Mouse (Mus musculus): ENCODE measurements around the gene Ccdc85c. TPM values are rescaled to one million over a fixed set of nuclear protein-coding genes. Genes with fewer than 3 reads are reported as not detected.

Ccdc85c gene
- total RNA-seq, 2 experiments from 2014 or later, result 0.38 TPM; not detected in 1

DNA sequence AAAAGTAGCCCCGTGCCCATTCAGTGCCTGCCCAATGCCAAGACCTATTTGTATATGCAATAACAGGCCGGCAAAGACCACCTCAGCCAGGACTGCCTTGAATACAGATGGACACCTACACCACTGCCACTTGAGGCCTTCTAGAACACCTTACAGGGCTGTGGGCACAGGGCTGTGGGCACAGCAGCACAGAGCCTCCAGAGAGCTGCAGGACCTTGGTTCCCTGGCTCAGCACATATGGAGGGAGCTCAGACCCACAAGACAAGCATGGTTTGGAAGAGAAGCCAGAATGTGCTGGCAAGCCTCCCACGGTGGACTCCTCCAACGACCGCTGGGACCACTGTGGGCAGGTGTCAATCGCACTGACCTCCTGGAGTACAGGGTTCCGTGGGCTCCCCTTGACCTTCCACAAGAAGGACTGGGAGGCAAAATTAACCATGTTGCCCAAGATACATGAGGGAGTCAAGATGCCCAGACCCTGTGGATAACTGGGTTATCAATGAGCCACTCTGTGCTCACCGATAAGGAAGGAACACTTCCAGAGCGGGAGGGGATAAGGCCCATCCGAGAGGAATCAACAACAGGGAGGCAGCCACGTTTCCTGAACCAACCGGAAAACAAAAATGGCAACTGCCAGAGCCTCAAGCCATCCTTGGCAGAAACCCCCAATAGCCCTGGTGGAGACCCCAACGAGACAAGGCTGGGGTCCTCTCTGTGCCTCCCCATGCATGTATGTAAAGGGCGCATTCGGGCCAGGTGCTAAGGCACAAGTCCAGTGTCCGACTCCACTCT lies 3.7 kb downstream of the Ccdc85c start:
- ATAC-seq (replicated peaks; ENCODE audit: low FRiP score, poor library complexity, severe bottlenecking), result no peak

DNA sequence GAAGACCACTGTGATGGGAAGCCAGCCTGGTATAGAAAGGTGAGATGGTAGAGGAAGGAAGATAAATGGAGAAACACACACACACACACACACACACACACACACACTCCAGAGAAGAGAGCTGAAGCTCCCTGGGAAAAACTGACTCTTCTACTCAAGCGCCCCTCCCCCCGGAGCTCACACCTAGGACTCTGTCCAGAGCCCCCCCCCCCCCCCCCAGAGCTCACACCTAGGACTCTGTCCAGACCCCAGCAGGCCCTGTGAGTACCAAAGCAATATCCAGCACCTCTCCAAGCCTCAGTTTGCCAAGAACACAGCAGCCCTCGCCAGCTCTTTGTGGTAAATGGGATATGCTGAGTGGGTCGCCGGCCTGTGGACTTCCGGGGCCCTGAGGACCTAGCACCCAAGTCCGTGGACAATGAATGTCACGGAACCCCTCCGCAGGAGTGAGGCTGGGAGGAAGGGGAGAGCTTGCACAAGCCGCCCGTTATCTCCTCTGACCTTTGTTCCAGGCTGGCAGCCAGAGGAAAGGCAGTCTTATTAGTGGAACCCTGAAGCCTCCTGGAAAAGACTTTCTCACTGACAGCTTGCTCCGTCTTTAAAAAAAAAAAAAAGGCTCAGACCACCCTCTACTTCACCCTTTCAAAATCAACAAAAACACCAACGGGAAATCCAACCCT lies 4.8 kb downstream of the Ccdc85c start:
- ATAC-seq (replicated peaks; ENCODE audit: low FRiP score, poor library complexity, severe bottlenecking), result no peak

GRCm38 (mm10) chr12:108269699-108270098 lies 5.5 kb downstream of the Ccdc85c start:
- ATAC-seq (replicated peaks; ENCODE audit: low FRiP score, poor library complexity, severe bottlenecking), result no peak

GRCm38 (mm10) chr12:108268970-108269369 lies 6.3 kb downstream of the Ccdc85c start:
- no peak for ATAC-seq (replicated peaks; ENCODE audit: low FRiP score, poor library complexity, severe bottlenecking)

DNA sequence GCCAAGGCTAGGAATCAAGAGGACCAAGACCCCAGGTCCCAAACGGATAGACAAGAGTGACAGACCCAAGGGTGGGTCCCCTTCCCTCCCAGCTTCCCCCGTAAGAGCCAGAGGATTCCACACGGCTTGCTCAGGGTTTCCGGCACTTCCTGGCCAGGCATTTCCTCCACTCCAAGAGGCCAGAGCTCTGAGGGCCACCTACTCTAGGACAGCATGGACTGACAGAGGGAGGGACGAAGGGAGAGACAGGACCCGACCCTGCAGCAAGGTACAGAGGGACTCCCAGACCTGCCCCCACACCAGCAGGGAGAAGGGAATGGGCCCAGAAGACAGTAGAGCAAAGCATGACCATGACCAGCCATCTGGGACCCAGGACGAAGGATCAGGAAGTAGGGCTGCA lies 7.6 kb downstream of the Ccdc85c start:
- no peak for ATAC-seq (replicated peaks; ENCODE audit: low FRiP score, poor library complexity, severe bottlenecking)

DNA sequence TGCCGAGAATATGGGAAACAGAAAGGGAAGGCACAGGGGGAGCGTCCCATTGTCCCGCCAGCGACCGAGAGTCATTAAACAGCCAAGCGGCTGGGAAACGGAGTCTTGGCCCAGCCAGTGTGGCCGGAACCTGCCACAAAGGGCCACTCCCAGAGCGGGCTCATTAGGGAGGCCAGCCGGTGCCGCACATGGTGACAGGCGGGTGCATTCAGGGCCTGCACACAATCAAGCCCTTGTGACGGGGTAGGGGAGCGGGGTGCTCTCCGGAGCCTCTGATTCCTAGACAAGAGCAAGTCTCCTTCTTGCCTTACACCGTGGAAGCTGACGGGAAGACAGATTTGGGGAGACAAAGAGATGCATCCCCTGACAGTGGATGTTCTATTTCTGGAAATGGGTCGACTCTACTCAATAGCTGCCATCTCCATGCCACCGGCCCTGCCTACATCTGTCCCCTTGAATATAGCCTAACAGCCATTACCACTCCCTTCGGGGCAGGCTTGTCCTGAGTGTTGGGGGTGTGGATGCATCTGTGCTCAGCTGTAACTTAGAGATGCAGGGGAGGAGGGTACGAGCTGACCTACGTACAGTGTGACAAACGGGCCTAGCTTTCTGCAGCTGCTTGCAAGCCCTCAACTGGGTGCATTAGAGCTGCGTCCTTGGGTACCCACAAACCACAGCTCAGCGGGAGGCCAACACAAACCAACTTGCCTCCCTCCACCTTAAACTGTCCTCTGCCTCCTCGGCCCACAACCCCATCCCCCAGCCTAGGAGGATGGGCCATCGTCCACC lies 9.2 kb downstream of the Ccdc85c start:
- no peak for ATAC-seq (replicated peaks; ENCODE audit: low FRiP score, poor library complexity, severe bottlenecking)

- no peak for ATAC-seq (replicated peaks; ENCODE audit: low FRiP score, poor library complexity, severe bottlenecking)
Measured at GRCm38 (mm10) chr12:108264918-108265317, 10.3 kb downstream of the Ccdc85c start.

DNA sequence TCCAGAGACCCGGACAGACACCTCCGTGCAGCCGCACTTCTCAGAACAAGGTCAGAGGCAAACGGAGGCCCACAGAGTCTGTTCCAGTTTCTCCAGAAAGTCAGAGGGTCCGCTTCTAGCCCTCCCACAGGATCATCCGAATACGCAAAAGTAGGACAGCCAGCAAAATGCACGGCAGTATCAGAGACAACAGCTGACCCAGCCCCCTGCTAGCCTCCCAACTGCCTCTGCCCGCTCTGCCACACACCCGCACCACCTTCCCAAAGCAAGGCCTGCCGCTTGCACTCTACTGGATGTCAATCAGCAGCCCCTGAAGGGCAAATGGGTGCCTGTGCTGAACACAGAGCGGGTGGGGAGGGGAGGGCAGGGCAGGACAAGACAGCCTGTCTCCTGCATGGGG lies 14.3 kb downstream of the Ccdc85c start:
- no peak for ATAC-seq (replicated peaks; ENCODE audit: low FRiP score, poor library complexity, severe bottlenecking)

- ATAC-seq (replicated peaks; ENCODE audit: low FRiP score, poor library complexity, severe bottlenecking), result no peak
Measured at GRCm38 (mm10) chr12:108259322-108260049, 15.7 kb downstream of the Ccdc85c start.

DNA sequence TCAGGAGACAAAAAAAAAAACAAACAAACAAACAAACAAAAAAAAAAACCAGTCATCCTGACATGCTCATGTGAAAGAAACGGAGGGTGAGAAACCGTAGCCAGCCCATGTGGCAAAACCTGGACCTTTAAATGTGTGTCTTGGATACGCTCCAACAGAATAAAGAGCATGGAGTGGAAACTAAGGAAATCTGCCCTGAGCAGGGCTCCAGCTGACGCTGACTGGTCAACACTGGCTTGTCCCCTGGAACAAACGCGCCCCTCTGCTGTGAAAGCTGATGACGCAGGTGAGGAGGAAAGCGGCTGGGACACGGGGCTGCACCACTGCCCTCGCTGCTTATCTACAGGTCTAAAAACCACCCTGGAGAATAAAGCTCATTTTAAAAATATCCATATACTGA lies 18.5 kb downstream of the Ccdc85c start:
- no peak for ATAC-seq (replicated peaks; ENCODE audit: low FRiP score, poor library complexity, severe bottlenecking)

DNA sequence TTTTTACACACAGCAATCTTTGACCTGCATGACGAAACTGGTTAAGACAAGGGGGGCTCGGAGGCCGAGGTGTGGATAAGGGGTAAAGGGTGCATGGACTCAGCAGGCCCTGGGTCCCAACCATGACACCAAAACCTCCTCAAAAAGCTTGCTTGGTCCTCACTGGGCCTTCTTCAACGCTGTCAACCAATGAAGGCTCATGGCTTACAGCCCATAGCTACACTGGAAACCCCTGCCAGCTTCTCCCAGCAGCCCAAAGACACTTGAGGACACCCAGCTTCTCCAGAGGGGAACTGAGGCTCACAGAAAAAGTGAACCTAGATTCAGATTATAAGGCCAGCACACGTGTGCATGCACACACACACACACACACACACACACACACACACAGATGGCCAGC lies 19.3 kb downstream of the Ccdc85c start:
- no peak for ATAC-seq (replicated peaks; ENCODE audit: low FRiP score, poor library complexity, severe bottlenecking)

DNA sequence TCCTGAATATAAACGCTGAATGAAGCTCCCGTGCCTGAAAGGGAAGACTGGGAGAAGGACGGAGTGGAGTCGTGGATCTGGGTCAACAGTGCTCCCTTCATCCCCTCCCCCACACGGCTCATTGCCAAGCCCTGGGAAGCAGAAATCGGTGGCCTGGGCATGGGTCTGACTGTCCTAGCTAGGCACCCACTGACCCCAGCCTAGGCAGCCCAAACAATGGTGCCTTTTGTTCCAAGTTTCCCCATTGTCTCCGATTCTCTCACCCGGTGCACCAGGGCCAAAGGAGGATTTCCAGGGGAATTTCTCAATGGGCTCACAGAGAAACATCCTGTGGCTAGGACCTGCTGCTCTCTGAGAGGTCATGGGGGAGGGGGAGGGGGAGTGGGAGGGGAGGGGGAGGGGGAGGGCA lies 19.7 kb downstream of the Ccdc85c start:
- ATAC-seq (replicated peaks; ENCODE audit: low FRiP score, poor library complexity, severe bottlenecking), result no peak

DNA sequence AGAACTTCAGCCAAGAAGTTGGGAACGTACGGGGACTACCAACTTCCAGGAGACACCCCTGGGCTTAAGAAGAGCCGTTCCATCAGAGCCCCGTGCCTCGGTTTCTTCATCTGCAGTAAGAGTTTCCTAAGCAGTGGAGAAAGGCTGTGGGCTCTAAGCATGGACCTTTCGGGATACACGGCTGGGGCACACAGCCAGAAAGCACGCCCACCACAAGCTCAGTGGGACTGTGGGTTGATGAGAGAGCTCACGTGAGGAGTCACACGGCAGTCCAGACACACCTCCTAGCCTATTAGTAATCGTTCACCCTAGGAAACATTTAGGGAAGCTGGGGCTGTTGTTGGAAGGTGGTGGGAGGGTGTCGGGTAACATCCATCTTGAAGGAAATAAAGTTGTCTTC lies 22.2 kb downstream of the Ccdc85c start:
- no peak for ATAC-seq (replicated peaks; ENCODE audit: low FRiP score, poor library complexity, severe bottlenecking)

DNA sequence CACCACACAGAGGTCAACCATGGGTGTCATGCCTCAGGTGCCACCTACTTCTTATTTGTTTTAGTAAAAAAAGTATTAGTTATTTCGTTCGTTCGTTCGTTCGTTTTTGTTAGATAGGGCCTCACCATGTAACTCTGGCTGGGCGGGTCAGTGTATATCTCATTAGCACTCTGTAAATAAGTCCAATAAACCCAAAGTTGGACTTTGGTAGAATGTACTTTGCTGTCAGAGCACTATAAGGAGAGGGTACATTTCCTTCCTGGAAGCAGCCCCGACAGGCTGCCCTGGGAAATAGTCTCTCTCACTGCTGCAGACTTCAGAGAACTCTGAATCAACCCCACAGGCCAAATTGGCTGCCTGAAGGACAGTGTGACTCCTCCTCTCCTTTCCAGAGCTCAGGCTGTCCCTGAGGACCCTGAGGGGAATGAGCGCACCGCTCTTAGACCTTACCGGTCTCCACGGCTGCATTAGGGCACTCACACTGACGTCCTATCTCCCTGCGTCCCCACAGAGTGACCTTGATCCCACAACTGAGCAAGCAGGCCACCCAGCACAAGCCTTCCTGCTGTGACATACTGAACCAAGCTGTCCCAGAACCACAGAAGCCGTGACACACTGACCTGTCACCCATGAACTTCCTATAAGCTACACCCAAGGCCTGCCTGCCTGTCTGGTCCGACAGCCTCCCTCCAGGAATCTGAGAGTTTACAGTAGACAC lies 23.2 kb downstream of the Ccdc85c start:
- ATAC-seq (replicated peaks; ENCODE audit: low FRiP score, poor library complexity, severe bottlenecking), result no peak

DNA sequence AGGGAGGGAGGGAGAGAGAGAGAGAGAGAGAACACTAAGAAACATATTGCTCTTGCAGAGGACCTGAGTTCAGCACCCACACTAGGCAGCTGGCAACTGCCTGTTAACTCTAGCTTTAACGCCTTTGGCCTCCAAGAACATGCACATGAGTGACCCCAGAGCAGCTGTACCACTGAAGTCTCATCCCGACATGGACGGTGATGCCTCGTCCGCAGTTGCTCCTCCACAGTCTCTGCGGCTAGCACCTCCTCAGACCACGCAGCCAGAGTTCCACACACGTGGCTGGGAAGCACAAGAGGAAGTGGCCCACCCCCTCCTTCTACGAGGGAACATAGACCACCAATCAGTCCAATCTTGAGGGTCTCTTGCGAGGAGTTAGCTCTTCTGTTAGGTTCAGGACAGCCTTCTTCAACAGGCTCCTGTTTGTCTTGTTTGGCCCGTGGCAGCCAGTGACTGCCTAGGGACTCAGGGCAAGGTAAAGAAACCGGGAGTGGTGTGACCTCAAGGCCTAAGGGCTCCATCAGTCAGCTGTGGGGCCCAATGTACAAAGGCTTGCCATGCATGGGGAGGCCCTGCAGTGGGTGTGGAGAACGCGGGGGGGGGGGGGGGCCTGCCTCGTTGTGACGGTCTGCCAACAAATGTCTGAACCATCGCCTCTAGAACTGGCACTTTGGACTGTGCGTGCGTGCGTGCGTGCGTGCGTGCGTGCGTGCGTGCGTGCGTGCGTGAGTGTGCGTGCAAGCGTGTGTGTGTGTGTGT lies 24.0 kb downstream of the Ccdc85c start:
- no peak for ATAC-seq (replicated peaks; ENCODE audit: low FRiP score, poor library complexity, severe bottlenecking)

DNA sequence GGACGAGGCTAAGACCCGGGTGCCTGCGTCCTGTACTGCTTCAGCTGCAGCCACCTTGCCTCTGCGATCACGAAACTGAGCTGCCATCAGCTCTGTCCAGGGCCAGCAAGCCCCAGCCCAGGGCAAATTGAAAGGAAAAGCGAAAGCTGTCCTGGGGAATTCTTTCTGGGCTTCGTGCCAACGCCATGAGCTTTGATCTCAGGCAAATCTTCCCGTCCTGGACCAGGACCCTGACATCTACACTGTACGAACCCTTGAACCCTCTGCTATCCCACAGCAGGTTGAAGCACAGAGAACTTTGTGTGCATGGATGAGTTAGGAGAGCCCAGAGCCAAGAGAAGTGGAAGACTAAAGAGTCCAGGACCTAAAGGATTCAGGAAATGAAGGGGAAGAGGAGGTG lies 25.7 kb downstream of the Ccdc85c start:
- ATAC-seq (replicated peaks; ENCODE audit: low FRiP score, poor library complexity, severe bottlenecking), result no peak

DNA sequence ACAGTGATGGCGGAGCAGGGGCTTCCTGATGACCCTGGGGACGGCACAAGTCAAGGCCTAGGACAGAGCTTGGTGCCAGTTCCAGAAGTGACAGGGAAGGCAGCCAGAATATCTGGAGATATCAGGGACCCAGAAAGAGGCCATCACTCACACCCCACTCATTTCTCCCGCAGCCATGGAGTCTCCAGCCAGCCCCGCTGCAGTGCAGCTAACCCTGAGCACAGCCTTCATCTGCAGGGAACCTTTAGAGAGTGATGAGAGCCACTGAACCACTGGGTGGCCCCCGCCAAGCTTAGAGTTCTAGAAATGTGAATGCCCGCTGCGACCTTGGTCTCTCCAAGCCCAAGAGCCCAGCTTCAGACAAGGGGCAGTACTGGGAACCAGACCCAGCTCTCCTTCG lies 26.2 kb downstream of the Ccdc85c start:
- no peak for ATAC-seq (replicated peaks; ENCODE audit: low FRiP score, poor library complexity, severe bottlenecking)

- ATAC-seq (replicated peaks; ENCODE audit: low FRiP score, poor library complexity, severe bottlenecking), result no peak
Measured at GRCm38 (mm10) chr12:108246759-108247500, 28.3 kb downstream of the Ccdc85c start.

Data from erythroblast, adult 5-6 weeks (primary cell).